Mouse (Mus musculus): Measurements from ENCODE around the gene Lamc2. TPM values are rescaled to one million over a fixed set of nuclear protein-coding genes. Genes with fewer than 3 reads are reported as not detected.

Gene Lamc2
- polyA plus RNA-seq, 1 experiment from 2014 or later: 3.3 TPM

GRCm38 (mm10) chr1:153127622-153128021 lies 58.6 kb downstream of the Lamc2 start:
- no peak for ATAC-seq
- Histone ChIP-seq H3K36me3 (ENCODE audit: control insufficient read depth, insufficient read depth) (no peaks in the 10 kb centered on the region), H3K27ac (ENCODE audit: low read depth, low read length) (no peak overlapping the region), H3K4me3 (ENCODE audit: low read depth, low read length) (no peak overlapping the region), H3K4me1 (replicated peaks; ENCODE audit: control insufficient read depth, insufficient read depth, low read length) (no peaks in the 10 kb centered on the region), H3K4me2 (replicated peaks; ENCODE audit: low read depth) (no peak overlapping the region), H3K27me3 (replicated peaks; ENCODE audit: control insufficient read depth, insufficient read depth, low read length) (no peaks in the 10 kb centered on the region), H3K9me3 (ENCODE audit: control insufficient read depth) (no peaks in the 10 kb centered on the region), H3K9ac (ENCODE audit: low read depth, low read length) (no peak overlapping the region)
- WGBS: 80% methylated on average over 4 of the region's 4 CpGs
- TF ChIP-seq CTCF (IDR thresholded peaks at IDR 0.05; ENCODE audit: low read depth): no peak

- no peak overlapping the region for H3K4me3 ChIP-seq (ENCODE audit: low read depth, low read length)
- no peaks in the 10 kb centered on the region for H3K4me1 ChIP-seq (replicated peaks; ENCODE audit: control insufficient read depth, insufficient read depth, low read length)
- H3K4me2 ChIP-seq (replicated peaks; ENCODE audit: low read depth): no peak overlapping the region
- H3K27me3 ChIP-seq (replicated peaks; ENCODE audit: control insufficient read depth, insufficient read depth, low read length): no peaks in the 10 kb centered on the region
- ATAC-seq: peak; percentile 22; the same call in 1 of the 2 replicates
- no peaks in the 10 kb centered on the region for H3K9me3 ChIP-seq (ENCODE audit: control insufficient read depth)
- no peaks in the 10 kb centered on the region for H3K36me3 ChIP-seq (ENCODE audit: control insufficient read depth, insufficient read depth)
- H3K9ac ChIP-seq (ENCODE audit: low read depth, low read length): no peak overlapping the region
- H3K27ac ChIP-seq (ENCODE audit: low read depth, low read length): no peak overlapping the region
- 73% methylated on average over 15 of the region's 15 CpGs for WGBS
- TF ChIP-seq CTCF (IDR thresholded peaks at IDR 0.05; ENCODE audit: low read depth): no peak
Measured at GRCm38 (mm10) chr1:153126491-153127381, 59.5 kb downstream of the Lamc2 start.

- 71% methylated on average over 8 of the region's 8 CpGs for WGBS
- Histone ChIP-seq H3K9ac (ENCODE audit: low read depth, low read length) (no peak overlapping the region), H3K4me2 (replicated peaks; ENCODE audit: low read depth) (no peak overlapping the region), H3K27ac (ENCODE audit: low read depth, low read length) (no peak overlapping the region), H3K27me3 (replicated peaks; ENCODE audit: control insufficient read depth, insufficient read depth, low read length) (no peaks in the 10 kb centered on the region), H3K36me3 (ENCODE audit: control insufficient read depth, insufficient read depth) (no peaks in the 10 kb centered on the region), H3K4me1 (replicated peaks; ENCODE audit: control insufficient read depth, insufficient read depth, low read length) (no peaks in the 10 kb centered on the region), H3K4me3 (ENCODE audit: low read depth, low read length) (no peak overlapping the region), H3K9me3 (ENCODE audit: control insufficient read depth) (no peaks in the 10 kb centered on the region)
- no peak for ATAC-seq
- TF ChIP-seq CTCF (IDR thresholded peaks at IDR 0.05; ENCODE audit: low read depth): no peak
Measured at GRCm38 (mm10) chr1:153125287-153126275, 60.7 kb downstream of the Lamc2 start.

- Histone ChIP-seq H3K4me3 (ENCODE audit: low read depth, low read length) (no peak overlapping the region), H3K36me3 (ENCODE audit: control insufficient read depth, insufficient read depth) (no peaks in the 10 kb centered on the region), H3K9ac (ENCODE audit: low read depth, low read length) (no peak overlapping the region), H3K4me1 (replicated peaks; ENCODE audit: control insufficient read depth, insufficient read depth, low read length) (no peaks in the 10 kb centered on the region), H3K27me3 (replicated peaks; ENCODE audit: control insufficient read depth, insufficient read depth, low read length) (no peaks in the 10 kb centered on the region), H3K27ac (ENCODE audit: low read depth, low read length) (no peak overlapping the region), H3K9me3 (ENCODE audit: control insufficient read depth) (no peaks in the 10 kb centered on the region), H3K4me2 (replicated peaks; ENCODE audit: low read depth) (no peak overlapping the region)
- no peak for ATAC-seq
- 81% methylated on average over 5 of the region's 5 CpGs for WGBS
- no peak for TF ChIP-seq CTCF (IDR thresholded peaks at IDR 0.05; ENCODE audit: low read depth)
Measured at GRCm38 (mm10) chr1:153124502-153124901, 61.7 kb downstream of the Lamc2 start.

- TF ChIP-seq CTCF (IDR thresholded peaks at IDR 0.05; ENCODE audit: low read depth): no peak
- no peak for ATAC-seq
- no peaks in the 10 kb centered on the region for H3K4me1 ChIP-seq (replicated peaks; ENCODE audit: control insufficient read depth, insufficient read depth, low read length)
Measured at GRCm38 (mm10) chr1:153122764-153123163, 63.5 kb downstream of the Lamc2 start.

GRCm38 (mm10) chr1:153121320-153121719 lies 64.9 kb downstream of the Lamc2 start:
- H3K36me3 ChIP-seq (ENCODE audit: control insufficient read depth, insufficient read depth): no peaks in the 10 kb centered on the region
- no peaks in the 10 kb centered on the region for H3K4me1 ChIP-seq (replicated peaks; ENCODE audit: control insufficient read depth, insufficient read depth, low read length)
- H3K4me3 ChIP-seq (ENCODE audit: low read depth, low read length): no peak overlapping the region
- no peaks in the 10 kb centered on the region for H3K9me3 ChIP-seq (ENCODE audit: control insufficient read depth)
- no peak for TF ChIP-seq CTCF (IDR thresholded peaks at IDR 0.05; ENCODE audit: low read depth)
- WGBS: 66% methylated on average over 5 of the region's 5 CpGs
- no peaks in the 10 kb centered on the region for H3K27me3 ChIP-seq (replicated peaks; ENCODE audit: control insufficient read depth, insufficient read depth, low read length)
- no peak overlapping the region for H3K4me2 ChIP-seq (replicated peaks; ENCODE audit: low read depth)
- H3K9ac ChIP-seq (ENCODE audit: low read depth, low read length): no peak overlapping the region
- ATAC-seq: no peak
- no peak overlapping the region for H3K27ac ChIP-seq (ENCODE audit: low read depth, low read length)

More at GRCm38 (mm10) chr1:153122764-153123163, 63.5 kb downstream of the Lamc2 start:
- Histone ChIP-seq H3K9me3 (ENCODE audit: control insufficient read depth) (no peaks in the 10 kb centered on the region), H3K9ac (ENCODE audit: low read depth, low read length) (no peak overlapping the region), H3K4me2 (replicated peaks; ENCODE audit: low read depth) (no peak overlapping the region), H3K4me3 (ENCODE audit: low read depth, low read length) (no peak overlapping the region), H3K36me3 (ENCODE audit: control insufficient read depth, insufficient read depth) (no peaks in the 10 kb centered on the region), H3K27ac (ENCODE audit: low read depth, low read length) (no peak overlapping the region), H3K27me3 (replicated peaks; ENCODE audit: control insufficient read depth, insufficient read depth, low read length) (no peaks in the 10 kb centered on the region)
- WGBS: 87% methylated on average over 4 of the region's 4 CpGs
